Mouse (Mus musculus): ENCODE measurements at regions not wholly inside any gene's neighbourhood (a gene's known extent, or its start where the extent isn't known, plus 50 kb on each side); places are given as distances from the start of the nearest gene placed in this dataset.

DNA sequence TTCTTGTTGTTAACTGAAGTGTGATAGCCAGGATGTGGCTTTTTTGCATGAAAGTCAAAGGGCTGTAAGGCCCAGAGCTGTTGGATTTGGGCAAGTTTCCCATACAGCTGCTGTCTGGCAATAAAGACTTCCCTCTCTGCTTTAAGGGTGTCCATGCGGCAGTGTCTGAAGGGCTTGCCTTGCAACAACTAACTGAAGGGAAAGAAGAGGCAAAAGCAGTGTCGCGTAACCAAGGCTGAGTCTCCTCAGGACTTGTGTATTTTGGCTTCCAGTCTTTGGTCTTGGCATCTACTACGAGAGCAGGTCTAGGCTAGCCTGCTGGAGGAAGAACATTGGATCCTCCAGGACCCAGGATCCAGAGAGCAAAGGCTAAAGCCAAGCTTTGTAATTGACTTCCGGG, 306.7 kb downstream of the Tshz3 start:
- H3K9ac ChIP-seq (ENCODE audit: low read length), result no peak overlapping the region
- no peak overlapping the region for H3K27ac ChIP-seq (replicated peaks; ENCODE audit: low read depth, low read length)
- no peak for ATAC-seq (ENCODE audit: insufficient number of reproducible peaks, low FRiP score, low TSS enrichment, low read depth)

DNA sequence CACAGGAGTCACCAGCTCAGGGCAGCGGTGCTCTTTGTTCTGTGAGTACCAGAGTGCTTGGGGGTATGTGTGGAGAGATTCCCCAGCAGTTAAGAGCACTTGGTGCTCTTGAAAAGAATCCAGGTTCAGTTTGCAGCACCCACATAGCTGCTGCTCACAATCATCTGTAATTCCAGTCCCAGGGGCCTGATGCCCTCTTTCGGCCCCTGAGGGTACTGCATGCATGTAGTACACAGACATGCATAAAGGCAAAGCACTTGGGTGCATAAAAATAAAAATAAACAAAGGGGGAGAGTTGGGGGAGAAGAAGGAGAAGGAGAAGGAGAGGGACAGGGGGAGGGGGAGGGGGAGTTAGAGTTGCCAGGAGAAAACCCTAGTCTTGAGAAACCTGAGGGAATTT, 307.8 kb downstream of the Tshz3 start:
- no peak overlapping the region for H3K27ac ChIP-seq (replicated peaks; ENCODE audit: low read depth, low read length)
- H3K9ac ChIP-seq (ENCODE audit: low read length), result no peak overlapping the region
- 91% methylated on average over 2 of the region's 2 CpGs for WGBS
- DNase-seq (ENCODE audit: low spot score) (no peak), ATAC-seq (ENCODE audit: insufficient number of reproducible peaks, low FRiP score, low TSS enrichment, low read depth) (no peak)
- H3K4me3 ChIP-seq (ENCODE audit: low read depth, low read length), result no peak overlapping the region
- H3K9me3 ChIP-seq (ENCODE audit: control insufficient read depth, low read length), result no peaks in the 10 kb centered on the region
- H3K4me1 ChIP-seq (ENCODE audit: control insufficient read depth, insufficient read depth, low read length), result peaks cover 9% of the 10 kb centered on the region; the same call in 1 of the 2 replicates
- H3K4me2 ChIP-seq (ENCODE audit: low read depth, severe bottlenecking), result no peak overlapping the region
- no peaks in the 10 kb centered on the region for H3K27me3 ChIP-seq (ENCODE audit: control insufficient read depth, insufficient read depth, low read length)
- no peaks in the 10 kb centered on the region for H3K36me3 ChIP-seq (ENCODE audit: control insufficient read depth, insufficient read depth, low read length)

More for the DNA sequence above, 306.7 kb downstream of the Tshz3 start:
- no peak overlapping the region for H3K4me2 ChIP-seq (ENCODE audit: low read depth, severe bottlenecking)
- no peaks in the 10 kb centered on the region for H3K36me3 ChIP-seq (ENCODE audit: control insufficient read depth, insufficient read depth, low read length)
- DNase-seq (ENCODE audit: low spot score), result no peak
- peaks cover 9% of the 10 kb centered on the region; the same call in 1 of the 2 replicates for H3K4me1 ChIP-seq (ENCODE audit: control insufficient read depth, insufficient read depth, low read length)
- no peaks in the 10 kb centered on the region for H3K9me3 ChIP-seq (ENCODE audit: control insufficient read depth, low read length)
- no peaks in the 10 kb centered on the region for H3K27me3 ChIP-seq (ENCODE audit: control insufficient read depth, insufficient read depth, low read length)
- 87% methylated on average over 5 of the region's 5 CpGs for WGBS
- no peak overlapping the region for H3K4me3 ChIP-seq (ENCODE audit: low read depth, low read length)

DNA sequence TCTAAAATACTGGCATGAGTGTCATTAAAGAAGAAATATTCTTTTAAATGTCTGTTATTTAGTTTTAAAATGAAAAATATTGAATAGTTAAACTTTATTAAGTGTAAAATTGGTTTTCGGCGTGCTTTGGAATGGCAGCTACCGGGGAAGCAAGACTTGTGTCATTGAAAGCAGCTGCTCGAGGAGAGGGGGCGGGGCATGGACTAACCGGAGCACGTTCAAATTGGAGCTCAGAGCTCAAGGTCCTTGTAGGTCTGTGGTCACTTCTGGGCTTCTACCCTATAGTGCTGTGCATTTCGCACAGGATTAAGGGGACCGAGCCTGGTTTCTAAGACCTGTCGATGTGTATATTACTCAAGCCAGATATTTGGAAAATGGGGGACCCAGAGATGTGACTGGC, 309.0 kb downstream of the Tshz3 start:
- Histone ChIP-seq H3K27ac (replicated peaks; ENCODE audit: low read depth, low read length) (no peak overlapping the region), H3K9me3 (ENCODE audit: control insufficient read depth, low read length) (no peaks in the 10 kb centered on the region), H3K27me3 (ENCODE audit: control insufficient read depth, insufficient read depth, low read length) (no peaks in the 10 kb centered on the region), H3K4me3 (ENCODE audit: low read depth, low read length) (no peak overlapping the region), H3K4me2 (ENCODE audit: low read depth, severe bottlenecking) (no peak overlapping the region), H3K4me1 (ENCODE audit: control insufficient read depth, insufficient read depth, low read length) (peaks cover 17% of the 10 kb centered on the region), H3K9ac (ENCODE audit: low read length) (no peak overlapping the region), H3K36me3 (ENCODE audit: control insufficient read depth, insufficient read depth, low read length) (no peaks in the 10 kb centered on the region)
- WGBS, result 46% methylated on average over 10 of the region's 10 CpGs
- ATAC-seq (ENCODE audit: insufficient number of reproducible peaks, low FRiP score, low TSS enrichment, low read depth) (no peak), DNase-seq (ENCODE audit: low spot score) (peak; percentile 41)

- Histone ChIP-seq H3K4me3 (ENCODE audit: low read depth, low read length) (no peak overlapping the region), H3K9ac (ENCODE audit: low read length) (no peak overlapping the region), H3K36me3 (ENCODE audit: control insufficient read depth, insufficient read depth, low read length) (no peaks in the 10 kb centered on the region), H3K4me2 (ENCODE audit: low read depth, severe bottlenecking) (no peak overlapping the region), H3K4me1 (ENCODE audit: control insufficient read depth, insufficient read depth, low read length) (peaks cover 17% of the 10 kb centered on the region), H3K9me3 (ENCODE audit: control insufficient read depth, low read length) (no peaks in the 10 kb centered on the region), H3K27ac (replicated peaks; ENCODE audit: low read depth, low read length) (peak overlapping the region; percentile 69), H3K27me3 (ENCODE audit: control insufficient read depth, insufficient read depth, low read length) (no peaks in the 10 kb centered on the region)
- 22% methylated on average over 6 of the region's 6 CpGs for WGBS
- DNase-seq (ENCODE audit: low spot score) (peak; percentile 56), ATAC-seq (ENCODE audit: insufficient number of reproducible peaks, low FRiP score, low TSS enrichment, low read depth) (peak; percentile 60; the same call in 1 of the 2 replicates)
Measured at GRCm38 (mm10) chr7:37011180-37011754, 313.3 kb downstream of the Tshz3 start.

- no peaks in the 10 kb centered on the region for H3K4me1 ChIP-seq (ENCODE audit: control insufficient read depth, insufficient read depth, low read length)
- H3K4me3 ChIP-seq (ENCODE audit: low read depth, low read length), result no peak overlapping the region
- no peak overlapping the region for H3K9ac ChIP-seq (ENCODE audit: low read length)
- no peaks in the 10 kb centered on the region for H3K27me3 ChIP-seq (ENCODE audit: control insufficient read depth, insufficient read depth, low read length)
- 72% methylated on average over 3 of the region's 3 CpGs for WGBS
- H3K36me3 ChIP-seq (ENCODE audit: control insufficient read depth, insufficient read depth, low read length), result no peaks in the 10 kb centered on the region
- ATAC-seq (ENCODE audit: insufficient number of reproducible peaks, low FRiP score, low TSS enrichment, low read depth), result no peak
- H3K27ac ChIP-seq (replicated peaks; ENCODE audit: low read depth, low read length), result no peak overlapping the region
- no peak for DNase-seq (ENCODE audit: low spot score)
- H3K4me2 ChIP-seq (ENCODE audit: low read depth, severe bottlenecking), result no peak overlapping the region
- no peaks in the 10 kb centered on the region for H3K9me3 ChIP-seq (ENCODE audit: control insufficient read depth, low read length)
Measured at GRCm38 (mm10) chr7:37020078-37020477, 322.2 kb downstream of the Tshz3 start.

GRCm38 (mm10) chr7:37024501-37025025, 326.6 kb downstream of the Tshz3 start:
- WGBS, result 84% methylated on average over 7 of the region's 7 CpGs
- H3K27ac ChIP-seq (replicated peaks; ENCODE audit: low read depth, low read length), result no peak overlapping the region
- no peak for DNase-seq (ENCODE audit: low spot score)

DNA sequence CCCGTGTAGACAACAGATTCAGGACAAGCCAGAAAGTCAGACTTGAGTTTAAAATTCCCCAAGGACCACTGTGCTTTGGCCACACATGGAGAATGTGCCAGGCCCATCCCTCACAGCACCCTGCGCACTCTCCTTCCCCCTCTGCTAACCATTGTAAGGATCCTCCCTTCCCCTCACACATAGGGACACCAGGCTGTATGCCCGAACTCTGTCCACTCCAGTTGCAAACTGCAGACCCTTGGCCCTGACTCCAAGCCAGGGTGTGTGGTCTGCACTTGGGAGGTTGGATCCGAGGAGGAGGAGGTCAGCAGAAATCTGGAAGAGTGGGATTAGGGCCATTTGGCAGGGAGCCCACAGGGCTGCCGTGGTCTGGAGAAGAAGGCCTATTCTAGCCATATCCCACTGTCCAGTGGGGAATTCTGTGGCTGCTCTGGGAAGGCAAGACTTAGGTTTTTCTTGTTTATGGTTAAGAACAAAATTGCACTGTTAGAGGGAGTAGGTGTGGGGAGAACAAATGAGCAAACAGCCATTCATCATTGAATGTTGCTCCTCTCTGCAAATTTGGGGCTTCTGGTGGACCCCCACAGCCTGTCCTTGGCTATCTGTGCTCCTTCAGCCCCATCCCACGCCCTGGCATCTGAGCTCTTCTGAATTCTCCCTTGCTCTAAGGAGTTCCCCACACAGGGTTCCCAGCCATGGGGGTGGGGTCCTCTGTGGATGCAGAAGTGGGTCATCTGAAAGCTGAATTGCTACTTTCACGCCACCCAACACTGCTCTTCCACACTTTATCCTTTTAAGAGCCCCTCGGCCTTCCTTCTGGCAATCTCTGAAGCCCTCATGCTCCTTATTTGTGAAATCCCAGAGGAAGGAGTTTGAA, 366.9 kb downstream of the Tshz3 start:
- ATAC-seq (ENCODE audit: insufficient number of reproducible peaks, low FRiP score, low TSS enrichment, low read depth) (no peak), DNase-seq (ENCODE audit: low spot score) (no peak)
- no peaks in the 10 kb centered on the region for H3K36me3 ChIP-seq (ENCODE audit: control insufficient read depth, insufficient read depth, low read length)
- WGBS, result 77% methylated on average over 8 of the region's 8 CpGs
- H3K27ac ChIP-seq (replicated peaks; ENCODE audit: low read depth, low read length), result no peak overlapping the region
- H3K9ac ChIP-seq (ENCODE audit: low read length), result no peak overlapping the region
- H3K4me1 ChIP-seq (ENCODE audit: control insufficient read depth, insufficient read depth, low read length), result no peaks in the 10 kb centered on the region
- no peaks in the 10 kb centered on the region for H3K27me3 ChIP-seq (ENCODE audit: control insufficient read depth, insufficient read depth, low read length)
- no peaks in the 10 kb centered on the region for H3K9me3 ChIP-seq (ENCODE audit: control insufficient read depth, low read length)
- H3K4me3 ChIP-seq (ENCODE audit: low read depth, low read length), result no peak overlapping the region
- H3K4me2 ChIP-seq (ENCODE audit: low read depth, severe bottlenecking), result no peak overlapping the region

More at GRCm38 (mm10) chr7:37024501-37025025, 326.6 kb downstream of the Tshz3 start:
- no peaks in the 10 kb centered on the region for H3K36me3 ChIP-seq (ENCODE audit: control insufficient read depth, insufficient read depth, low read length)
- H3K4me1 ChIP-seq (ENCODE audit: control insufficient read depth, insufficient read depth, low read length), result no peaks in the 10 kb centered on the region
- H3K4me3 ChIP-seq (ENCODE audit: low read depth, low read length), result no peak overlapping the region
- H3K9ac ChIP-seq (ENCODE audit: low read length), result no peak overlapping the region
- H3K27me3 ChIP-seq (ENCODE audit: control insufficient read depth, insufficient read depth, low read length), result no peaks in the 10 kb centered on the region
- no peak overlapping the region for H3K4me2 ChIP-seq (ENCODE audit: low read depth, severe bottlenecking)
- H3K9me3 ChIP-seq (ENCODE audit: control insufficient read depth, low read length), result no peaks in the 10 kb centered on the region
- no peak for ATAC-seq (ENCODE audit: insufficient number of reproducible peaks, low FRiP score, low TSS enrichment, low read depth)

- Histone ChIP-seq H3K4me1 (ENCODE audit: control insufficient read depth, insufficient read depth, low read length) (no peaks in the 10 kb centered on the region), H3K4me3 (ENCODE audit: low read depth, low read length) (no peak overlapping the region), H3K4me2 (ENCODE audit: low read depth, severe bottlenecking) (no peak overlapping the region), H3K36me3 (ENCODE audit: control insufficient read depth, insufficient read depth, low read length) (no peaks in the 10 kb centered on the region), H3K9me3 (ENCODE audit: control insufficient read depth, low read length) (no peaks in the 10 kb centered on the region), H3K9ac (ENCODE audit: low read length) (no peak overlapping the region), H3K27me3 (ENCODE audit: control insufficient read depth, insufficient read depth, low read length) (no peaks in the 10 kb centered on the region), H3K27ac (replicated peaks; ENCODE audit: low read depth, low read length) (no peak overlapping the region)
- DNase-seq (ENCODE audit: low spot score) (no peak), ATAC-seq (ENCODE audit: insufficient number of reproducible peaks, low FRiP score, low TSS enrichment, low read depth) (no peak)
- 47% methylated on average over 6 of the region's 6 CpGs for whole genome bisulfite sequencing
Measured at GRCm38 (mm10) chr7:37077698-37078097, 379.8 kb downstream of the Tshz3 start.
